Mouse (Mus musculus): ENCODE results near the gene Cgnl1.
A peak's percentile ranks its signal among the peaks of the same experiment; 100 is the strongest.
"Not testable (repeated sequence)": the region's sequence is repeated elsewhere in the genome, so short reads cannot be mapped to it uniquely, and the experiment has no call there.

The Cgnl1 gene

GRCm38 (mm10) chr9:71623871-71624569, 147.4 kb downstream of the Cgnl1 start:
- DNase-seq (ENCODE audit: low spot score) = no peak

- DNase-seq (ENCODE audit: low spot score) = peak; percentile 37
Measured at GRCm38 (mm10) chr9:71622593-71622992, 148.8 kb downstream of the Cgnl1 start.

GRCm38 (mm10) chr9:71621968-71622367, 149.4 kb downstream of the Cgnl1 start:
- no peak for DNase-seq (ENCODE audit: low spot score)

- DNase-seq (ENCODE audit: low spot score) = not testable (repeated sequence)
Measured at GRCm38 (mm10) chr9:71620116-71620515, 151.3 kb downstream of the Cgnl1 start.

GRCm38 (mm10) chr9:71617363-71617762, 154.0 kb downstream of the Cgnl1 start:
- DNase-seq (ENCODE audit: low spot score) = no peak

GRCm38 (mm10) chr9:71616185-71616584, 155.2 kb downstream of the Cgnl1 start:
- DNase-seq (ENCODE audit: low spot score) = peak; percentile 49

- no peak for DNase-seq (ENCODE audit: low spot score)
Measured at GRCm38 (mm10) chr9:71614643-71615042, 156.8 kb downstream of the Cgnl1 start.

GRCm38 (mm10) chr9:71612981-71613380, 158.4 kb downstream of the Cgnl1 start:
- no peak for DNase-seq (ENCODE audit: low spot score)

GRCm38 (mm10) chr9:71611876-71612275, 159.5 kb downstream of the Cgnl1 start:
- no peak for DNase-seq (ENCODE audit: low spot score)

GRCm38 (mm10) chr9:71609010-71609409, 162.4 kb downstream of the Cgnl1 start:
- DNase-seq (ENCODE audit: low spot score) = no peak

GRCm38 (mm10) chr9:71606296-71607057, 164.9 kb downstream of the Cgnl1 start:
- no peak for DNase-seq (ENCODE audit: low spot score)

GRCm38 (mm10) chr9:71604914-71605635, 166.3 kb downstream of the Cgnl1 start:
- no peak for DNase-seq (ENCODE audit: low spot score)

GRCm38 (mm10) chr9:71599861-71600260, 171.5 kb downstream of the Cgnl1 start:
- no peak for DNase-seq (ENCODE audit: low spot score)

- no peak for DNase-seq (ENCODE audit: low spot score)
Measured at GRCm38 (mm10) chr9:71596888-71597287, 174.5 kb downstream of the Cgnl1 start.

GRCm38 (mm10) chr9:71592577-71593285, 178.7 kb downstream of the Cgnl1 start:
- no peak for DNase-seq (ENCODE audit: low spot score)

- DNase-seq (ENCODE audit: low spot score) = peak; percentile 87
Measured at GRCm38 (mm10) chr9:71591938-71592548, 179.4 kb downstream of the Cgnl1 start, which contains the start of gene Myzap. TSS of gene Myzap (minus strand) at chr9:71592360.

GRCm38 (mm10) chr9:71591106-71591505, 180.3 kb downstream of the Cgnl1 start:
- no peak for DNase-seq (ENCODE audit: low spot score)

GRCm38 (mm10) chr9:71589771-71590170, 181.6 kb downstream of the Cgnl1 start:
- DNase-seq (ENCODE audit: low spot score) = no peak

- DNase-seq (ENCODE audit: low spot score) = no peak
Measured at GRCm38 (mm10) chr9:71588930-71589592, 182.3 kb downstream of the Cgnl1 start.

- no peak for DNase-seq (ENCODE audit: low spot score)
Measured at GRCm38 (mm10) chr9:71586408-71586807, 185.0 kb downstream of the Cgnl1 start.

GRCm38 (mm10) chr9:71582771-71583170, 188.6 kb downstream of the Cgnl1 start:
- no peak for DNase-seq (ENCODE audit: low spot score)
